Comparison of ENCODE assay signal across 29 mouse cellular contexts in genomic region chr6:99874852-99875251, GRCm38 (mm10).
"Had no signal": no experiment of that assay in that cellular context is flagged by ENCODE, and none has a peak within 500 bp of the region (broad histone marks: within the 10 kb centered on the region; RNA-seq: fewer than 3 reads in every experiment).

No protein-coding gene starts in this region.

- H3K4me3 ChIP-seq: embryonic facial prominence, embryonic 10.5 days; embryonic facial prominence, embryonic 12.5 days; embryonic facial prominence, embryonic 13.5 days; embryonic facial prominence, embryonic 15.5 days; erythroblast, embryonic 14.5 days; forebrain, embryonic 10.5 days; forebrain, embryonic 12.5 days; forebrain, embryonic 13.5 days; forebrain, embryonic 15.5 days; gastrocnemius, adult 2 months; heart, adult 2 months had no signal

- H3K9me3 ChIP-seq: embryonic facial prominence, embryonic 10.5 days; embryonic facial prominence, embryonic 12.5 days; embryonic facial prominence, embryonic 13.5 days; embryonic facial prominence, embryonic 15.5 days; forebrain, embryonic 10.5 days; forebrain, embryonic 12.5 days; forebrain, embryonic 13.5 days; forebrain, embryonic 15.5 days had no signal

- H3K27me3 ChIP-seq: embryonic facial prominence, embryonic 13.5 days; forebrain, embryonic 12.5 days; forebrain, embryonic 13.5 days; forebrain, embryonic 15.5 days had no signal

- DNase-seq: cerebellum, adult 2 months; cerebellum, adult 8-10 months; cerebellum, adult 9-10 months; cerebellum, adult 9-11 months; cerebellum, postnatal 10 days; cerebellum, postnatal 14 days; cerebellum, postnatal 25 days; cerebellum, postnatal 36 days; embryo, embryonic 11 days; forebrain, postnatal 0 days; gastrocnemius, adult 2 months; gastrocnemius, postnatal 10 days; gastrocnemius, postnatal 14 days; gastrocnemius, postnatal 25 days; gastrocnemius, postnatal 36 days; heart, adult 11 months; heart, adult 18-20 months; heart, adult 2 months had no signal

- H3K9ac ChIP-seq: embryonic facial prominence, embryonic 12.5 days; embryonic facial prominence, embryonic 13.5 days; embryonic facial prominence, embryonic 15.5 days; forebrain, embryonic 12.5 days; forebrain, embryonic 13.5 days; forebrain, embryonic 15.5 days; forebrain, postnatal 0 days had no signal

- H3K27ac ChIP-seq: embryonic facial prominence, embryonic 10.5 days; embryonic facial prominence, embryonic 12.5 days; embryonic facial prominence, embryonic 13.5 days; embryonic facial prominence, embryonic 15.5 days; forebrain, embryonic 10.5 days; forebrain, embryonic 12.5 days; forebrain, embryonic 13.5 days; forebrain, embryonic 15.5 days; gastrocnemius, adult 2 months; heart, adult 2 months had no signal

- ATAC-seq: forebrain, embryonic 13.5 days; forebrain, embryonic 14.5 days; forebrain, embryonic 15.5 days; forebrain, embryonic 16.5 days; forebrain, postnatal 0 days had no signal

- H3K36me3 ChIP-seq: embryonic facial prominence, embryonic 10.5 days; embryonic facial prominence, embryonic 12.5 days; embryonic facial prominence, embryonic 13.5 days; embryonic facial prominence, embryonic 15.5 days; forebrain, embryonic 10.5 days; forebrain, embryonic 12.5 days; forebrain, embryonic 15.5 days had no signal

- H3K4me2 ChIP-seq: embryonic facial prominence, embryonic 12.5 days; embryonic facial prominence, embryonic 13.5 days; embryonic facial prominence, embryonic 15.5 days; forebrain, embryonic 12.5 days; forebrain, embryonic 13.5 days; forebrain, embryonic 15.5 days had no signal

- H3K4me1 ChIP-seq: embryonic facial prominence, embryonic 10.5 days; embryonic facial prominence, embryonic 12.5 days; embryonic facial prominence, embryonic 13.5 days; embryonic facial prominence, embryonic 15.5 days; forebrain, embryonic 10.5 days; forebrain, embryonic 12.5 days; forebrain, embryonic 13.5 days; forebrain, embryonic 15.5 days had no signal
